Mouse (Mus musculus): Measurements from ENCODE around the gene Dusp22. TPM values are rescaled to one million over a fixed set of nuclear protein-coding genes. Genes with fewer than 3 reads are reported as not detected.

The Dusp22 gene
- total and polyA plus RNA-seq, 3 experiments, result 14.7 to 21.2 (median 18.6) TPM

GRCm38 (mm10) chr13:30760374-30761090, 100.7 kb downstream of the Dusp22 start:
- Histone ChIP-seq H3K9ac (ENCODE audit: low read depth, low read length) (no peak overlapping the region), H3K27me3 (ENCODE audit: control insufficient read depth, insufficient read depth, low read length) (no peaks in the 10 kb centered on the region), H3K79me2 (replicated peaks; ENCODE audit: control insufficient read depth, insufficient read depth, low read length) (no peaks in the 10 kb centered on the region), H3K4me3 (no peak overlapping the region), H3K4me1 (ENCODE audit: control insufficient read depth, insufficient read depth, low read length) (peaks cover 2% of the 10 kb centered on the region; the same call in 1 of the 2 replicates), H3K36me3 (ENCODE audit: control insufficient read depth, insufficient read depth, low read length) (no peaks in the 10 kb centered on the region), H3K27ac (no peak overlapping the region)
- 61% methylated on average over 3 of the region's 3 CpGs for WGBS
- no peak for DNase-seq
- intact Hi-C loops (cut with DNase I), result no loop called here
- no peak for TF ChIP-seq CTCF (IDR thresholded peaks at IDR 0.05)
- no peak for TF ChIP-seq POLR2A (IDR thresholded peaks at IDR 0.05; ENCODE audit: insufficient read depth, low read depth, low read length)
- no peak for TF ChIP-seq EP300 (IDR thresholded peaks at IDR 0.05; ENCODE audit: insufficient read depth, low read depth, low read length)

Other genes with a start within 250 kb of the Dusp22 start
- gene Uqcrfs1, start 114.6 kb upstream of the Dusp22 start, total RNA-seq (2021), result 1,000 to 10,000 TPM; 1,072 to 1,223 TPM
- gene Uqcrfs1, start 114.6 kb upstream of the Dusp22 start, polyA plus RNA-seq (2012; rRNA removed), result 717 and 971 TPM in 2 replicates
- 1 to 10 TPM; 1.3 to 2.1 TPM for gene Irf4, start 89.2 kb downstream of the Dusp22 start, total RNA-seq (2021)
- 0.91 and 0.92 TPM in 2 replicates for gene Irf4, start 89.2 kb downstream of the Dusp22 start, polyA plus RNA-seq (2012; rRNA removed)